Mouse (Mus musculus): ENCODE results near the gene Fbxo21. TPM values are rescaled to one million over a fixed set of nuclear protein-coding genes. Genes with fewer than 3 reads are reported as not detected.

Gene Fbxo21
- total RNA-seq, 2 experiments from 2014 or later, result 124 to 130 TPM

Other genes with a start within 250 kb of the Fbxo21 start
- gene Nos1, start 195.7 kb upstream of the Fbxo21 start, total RNA-seq (2021), result 10 to 100 TPM; 24.0 to 24.3 TPM
- 10 to 100 TPM; 21.5 to 27.3 TPM for gene Tesc, start 51.0 kb downstream of the Fbxo21 start, total RNA-seq (2021)
- gene Fbxw8, start 178.7 kb downstream of the Fbxo21 start, total RNA-seq (2021), result 10 to 100 TPM; 36.7 to 37.4 TPM
- gene Hrk, start 187.9 kb downstream of the Fbxo21 start, total RNA-seq (2021), result 10 to 100 TPM; 32.7 to 32.8 TPM

Data from left cerebral cortex, postnatal 10 days (tissue).